Mouse (Mus musculus): ENCODE data around the gene Nol8. TPM values are rescaled to one million over a fixed set of nuclear protein-coding genes. Genes with fewer than 3 reads are reported as not detected.
A peak's percentile ranks its signal among the peaks of the same experiment; 100 is the strongest.

Gene Nol8
- polyA plus RNA-seq, 1 experiment from 2014 or later, result 20.5 TPM

GRCm38 (mm10) chr13:49706032-49706690, 53.3 kb downstream of the Nol8 start:
- peak; percentile 70 for ATAC-seq
- 67% methylated on average over 3 of the region's 3 CpGs for WGBS
- Histone ChIP-seq H3K4me2 (replicated peaks) (no peak overlapping the region), H3K4me1 (replicated peaks) (peaks cover 13% of the 10 kb centered on the region), H3K4me3 (replicated peaks) (no peak overlapping the region), H3K9me3 (no peaks in the 10 kb centered on the region), H3K27me3 (no peaks in the 10 kb centered on the region), H3K27ac (peak overlapping the region; percentile 27), H3K36me3 (peaks cover 90% of the 10 kb centered on the region), H3K9ac (replicated peaks) (no peak overlapping the region)

DNA sequence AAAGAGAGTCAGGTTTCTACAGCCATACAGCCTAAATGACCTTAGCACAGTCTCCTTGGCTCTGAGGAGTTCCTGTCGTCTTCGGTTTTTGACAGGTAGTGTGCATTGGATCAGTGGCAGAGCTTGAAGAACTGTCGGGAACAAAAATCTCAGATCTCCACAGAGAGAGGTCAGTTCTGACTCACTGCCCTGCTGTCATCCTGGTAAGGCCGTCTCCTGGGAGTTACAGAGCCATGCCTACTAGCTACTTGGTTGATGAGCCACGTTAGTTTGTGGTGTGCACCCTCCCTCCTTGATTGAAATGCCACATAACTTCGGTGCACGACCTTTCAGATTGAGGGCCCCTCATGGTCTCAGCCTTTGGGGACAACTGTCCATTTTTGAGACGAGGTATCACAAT, 55.4 kb downstream of the Nol8 start:
- Histone ChIP-seq H3K9me3 (no peaks in the 10 kb centered on the region), H3K9ac (replicated peaks) (no peak overlapping the region), H3K4me2 (replicated peaks) (no peak overlapping the region), H3K36me3 (peaks cover 89% of the 10 kb centered on the region), H3K4me3 (replicated peaks) (no peak overlapping the region), H3K27ac (no peak overlapping the region), H3K4me1 (replicated peaks) (peaks cover 13% of the 10 kb centered on the region), H3K27me3 (no peaks in the 10 kb centered on the region)
- ATAC-seq, result no peak
- 93% methylated on average over 8 of the region's 8 CpGs for WGBS

- Histone ChIP-seq H3K36me3 (peaks cover 91% of the 10 kb centered on the region), H3K27me3 (no peaks in the 10 kb centered on the region), H3K9me3 (no peaks in the 10 kb centered on the region), H3K27ac (no peak overlapping the region), H3K4me2 (replicated peaks) (no peak overlapping the region), H3K9ac (replicated peaks) (no peak overlapping the region), H3K4me1 (replicated peaks) (no peaks in the 10 kb centered on the region), H3K4me3 (replicated peaks) (no peak overlapping the region)
- no peak for ATAC-seq
- WGBS, result 95% methylated on average over 12 of the region's 12 CpGs
Measured at GRCm38 (mm10) chr13:49712047-49712721, 59.3 kb downstream of the Nol8 start.

- WGBS, result 87% methylated on average over 3 of the region's 3 CpGs
- Histone ChIP-seq H3K4me3 (replicated peaks) (no peak overlapping the region), H3K27ac (no peak overlapping the region), H3K27me3 (no peaks in the 10 kb centered on the region), H3K4me2 (replicated peaks) (no peak overlapping the region), H3K36me3 (peaks cover 98% of the 10 kb centered on the region), H3K4me1 (replicated peaks) (no peaks in the 10 kb centered on the region), H3K9me3 (no peaks in the 10 kb centered on the region), H3K9ac (replicated peaks) (no peak overlapping the region)
- no peak for ATAC-seq
Measured at GRCm38 (mm10) chr13:49719310-49719709, 66.4 kb downstream of the Nol8 start.

Other genes starting within 250 kb of the Nol8 start
- gene Ippk, start 231.8 kb upstream of the Nol8 start, polyA plus RNA-seq (2015; fragmentation: Nextera tagmentation; extraction: Ambion mirVana), result 14.2 and 14.9 TPM in 2 replicates
- 0.85 and 0.89 TPM in 2 replicates for gene Tes3-ps, start 159.8 kb upstream of the Nol8 start, polyA plus RNA-seq (2015; fragmentation: Nextera tagmentation; extraction: Ambion mirVana)
- gene Ecm2, start 148.3 kb upstream of the Nol8 start, polyA plus RNA-seq (2015; fragmentation: Nextera tagmentation; extraction: Ambion mirVana), result 1.8 and 2.1 TPM in 2 replicates
- gene Aspn, start 108.6 kb upstream of the Nol8 start, polyA plus RNA-seq (2015; fragmentation: Nextera tagmentation; extraction: Ambion mirVana), result 0.28 and 0.41 TPM in 2 replicates
- gene Omd, start 70.6 kb upstream of the Nol8 start, polyA plus RNA-seq (2015; fragmentation: Nextera tagmentation; extraction: Ambion mirVana), result 0.40 and 0.43 TPM in 2 replicates
- gene Ogn, start 45.0 kb upstream of the Nol8 start, polyA plus RNA-seq (2015; fragmentation: Nextera tagmentation; extraction: Ambion mirVana), result 6.6 and 6.7 TPM in 2 replicates
- gene Cenpp, start 293 bp upstream of the Nol8 start, polyA plus RNA-seq (2015; fragmentation: Nextera tagmentation; extraction: Ambion mirVana), result 12.7 and 13.7 TPM in 2 replicates
- 57.7 and 61.0 TPM in 2 replicates for gene Iars, start 29.0 kb downstream of the Nol8 start, polyA plus RNA-seq (2015; fragmentation: Nextera tagmentation; extraction: Ambion mirVana)
- gene Gm30302, start 145.9 kb downstream of the Nol8 start, polyA plus RNA-seq (2015; fragmentation: Nextera tagmentation; extraction: Ambion mirVana), result not detected in 2 replicates

Measured in midbrain, embryonic 13.5 days (tissue).